Mouse (Mus musculus): ENCODE measurements around the gene Spata2. TPM values are rescaled to one million over a fixed set of nuclear protein-coding genes. Genes with fewer than 3 reads are reported as not detected.

Spata2 gene
- polyA plus RNA-seq, 1 experiment, result 13.6 TPM

DNA sequence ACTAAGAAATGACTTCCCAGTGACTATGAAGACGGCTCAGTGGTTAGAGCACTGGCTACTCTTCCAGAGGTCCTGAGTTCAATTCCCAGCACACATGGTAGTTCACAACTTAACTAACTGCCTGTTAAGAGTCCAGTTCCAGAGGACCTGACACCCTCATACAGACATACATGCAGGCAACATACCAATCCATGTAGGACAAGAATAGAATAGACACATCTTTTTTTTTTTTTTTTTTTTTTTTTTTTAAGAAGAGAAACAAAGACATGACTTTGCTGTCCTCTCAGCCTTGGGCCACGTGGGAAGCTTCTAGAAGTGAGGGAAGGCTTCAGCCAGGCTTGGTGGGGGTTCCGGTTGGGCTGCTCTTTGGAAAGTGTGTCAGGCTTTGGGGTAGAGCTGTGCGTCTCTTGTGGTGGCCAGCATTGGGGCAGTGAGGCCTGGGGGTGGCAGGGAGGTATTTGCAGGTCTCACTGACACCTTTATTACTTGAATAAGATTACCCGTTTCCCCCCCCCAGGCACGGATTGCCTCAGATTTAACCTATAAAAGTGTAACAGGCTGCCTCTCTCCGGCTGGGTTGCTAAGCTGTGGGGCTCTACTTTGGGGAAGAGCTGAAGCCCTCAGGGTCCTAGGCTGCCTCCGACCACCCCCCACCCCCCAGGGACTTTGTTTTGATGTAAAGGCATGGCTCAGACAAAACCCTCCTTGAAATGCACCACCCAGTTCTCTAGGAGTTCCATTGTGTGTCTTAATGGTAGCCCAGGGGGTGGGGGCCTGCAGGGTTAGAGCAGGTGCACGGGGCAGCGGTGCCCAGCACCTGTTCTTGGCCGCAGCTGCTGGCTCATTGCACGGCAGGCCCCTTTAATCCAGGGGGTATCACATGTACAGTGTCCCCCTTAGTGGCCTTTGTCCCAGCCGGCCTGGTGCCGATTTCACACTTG, 47.1 kb upstream of the Spata2 start:
- Histone ChIP-seq H3K36me3 (ENCODE audit: control insufficient read depth, insufficient read depth, low read length, poor library complexity, severe bottlenecking) (no peaks in the 10 kb centered on the region), H3K9ac (ENCODE audit: low read depth, poor library complexity, severe bottlenecking) (no peak overlapping the region), H3K27me3 (ENCODE audit: control insufficient read depth, insufficient read depth, low read length, poor library complexity, severe bottlenecking) (peaks cover 2% of the 10 kb centered on the region; the same call in 1 of the 2 replicates), H3K4me1 (ENCODE audit: control insufficient read depth, insufficient read depth, low read length) (peaks cover 12% of the 10 kb centered on the region), H3K27ac (ENCODE audit: insufficient read depth, low read length) (no peak overlapping the region), H3K4me3 (ENCODE audit: low read depth, low read length) (no peak overlapping the region), H3K9me3 (replicated peaks; ENCODE audit: control insufficient read depth, insufficient read depth, low read length, poor library complexity, severe bottlenecking) (no peaks in the 10 kb centered on the region)
- peak; percentile 82 for TF ChIP-seq EP300 (IDR thresholded peaks at IDR 0.05; ENCODE audit: insufficient read depth, low read depth, low read length)
- no peak for TF ChIP-seq CTCF (IDR thresholded peaks at IDR 0.05; ENCODE audit: low read depth, low read length)
- no peak for TF ChIP-seq POLR2A (IDR thresholded peaks at IDR 0.05; ENCODE audit: insufficient read depth, low read length)

- Histone ChIP-seq H3K27ac (ENCODE audit: insufficient read depth, low read length) (no peak overlapping the region), H3K9ac (ENCODE audit: low read depth, poor library complexity, severe bottlenecking) (peak overlapping the region; percentile 19; the same call in 1 of the 2 replicates), H3K4me1 (ENCODE audit: control insufficient read depth, insufficient read depth, low read length) (peaks cover 12% of the 10 kb centered on the region), H3K9me3 (replicated peaks; ENCODE audit: control insufficient read depth, insufficient read depth, low read length, poor library complexity, severe bottlenecking) (no peaks in the 10 kb centered on the region), H3K36me3 (ENCODE audit: control insufficient read depth, insufficient read depth, low read length, poor library complexity, severe bottlenecking) (no peaks in the 10 kb centered on the region), H3K4me3 (ENCODE audit: low read depth, low read length) (0 out of 2 replicates have a peak overlapping the region, but pooled peaks have one; percentile 3), H3K27me3 (ENCODE audit: control insufficient read depth, insufficient read depth, low read length, poor library complexity, severe bottlenecking) (peaks cover 2% of the 10 kb centered on the region; the same call in 1 of the 2 replicates)
- TF ChIP-seq POLR2A (IDR thresholded peaks at IDR 0.05; ENCODE audit: insufficient read depth, low read length) (no peak), EP300 (IDR thresholded peaks at IDR 0.05; ENCODE audit: insufficient read depth, low read depth, low read length) (no peak), CTCF (IDR thresholded peaks at IDR 0.05; ENCODE audit: low read depth, low read length) (no peak)
Measured at GRCm38 (mm10) chr2:167538671-167539306, 46.1 kb upstream of the Spata2 start.

DNA sequence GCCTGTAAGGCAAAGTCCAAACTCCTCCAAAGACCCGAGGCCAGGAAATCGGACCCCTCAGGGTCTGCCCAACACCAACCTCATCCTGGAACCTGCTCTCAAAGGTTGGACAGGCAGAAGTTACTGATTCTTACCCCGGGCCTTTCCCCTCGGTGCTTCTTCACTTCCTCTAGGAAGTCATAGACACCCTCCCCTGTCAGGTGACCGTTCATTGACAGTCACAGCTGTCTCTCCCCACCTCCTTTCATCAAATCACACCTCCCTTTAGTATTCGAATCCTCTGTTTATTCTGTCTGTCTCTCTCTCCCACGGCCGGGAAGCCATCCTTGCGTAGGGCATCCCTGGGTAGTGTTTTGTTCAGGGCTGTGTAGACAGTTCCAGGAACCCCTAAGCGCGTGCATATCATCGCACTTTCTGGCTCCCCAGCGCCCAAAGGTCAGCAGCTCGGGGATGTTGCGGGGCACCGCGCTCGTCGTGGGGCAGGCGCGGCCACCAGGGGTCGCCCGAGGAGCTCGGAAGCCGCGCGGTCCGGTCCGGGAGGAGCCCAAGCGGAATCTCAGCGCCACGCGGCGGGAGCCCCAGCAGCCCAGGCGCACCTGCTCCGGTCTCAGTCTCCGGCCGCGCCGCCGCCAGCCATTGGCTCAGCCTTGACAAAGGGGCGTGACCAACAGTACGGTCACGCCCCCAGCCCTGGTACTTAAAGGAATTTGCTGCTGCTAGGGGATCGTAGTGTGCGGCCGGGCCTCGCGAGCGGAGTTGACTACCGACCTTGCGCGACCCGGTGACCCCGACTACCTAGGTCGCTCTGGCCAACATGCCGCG, 45.0 kb upstream of the Spata2 start, which contains the start of gene Snai1:
Gene Snai1 (plus strand): TSS at position 720 of the 822 bp plus-strand sequence.
- Histone ChIP-seq H3K9me3 (replicated peaks; ENCODE audit: control insufficient read depth, insufficient read depth, low read length, poor library complexity, severe bottlenecking) (no peaks in the 10 kb centered on the region), H3K9ac (ENCODE audit: low read depth, poor library complexity, severe bottlenecking) (peak within 1 kb of the TSS; percentile 19; the same call in 1 of the 2 replicates), H3K4me3 (ENCODE audit: low read depth, low read length) (peak within 1 kb of the TSS; percentile 35), H3K27me3 (ENCODE audit: control insufficient read depth, insufficient read depth, low read length, poor library complexity, severe bottlenecking) (peaks cover 2% of the 10 kb centered on the region; the same call in 1 of the 2 replicates), H3K4me1 (ENCODE audit: control insufficient read depth, insufficient read depth, low read length) (peaks cover 10% of the 10 kb centered on the region), H3K36me3 (ENCODE audit: control insufficient read depth, insufficient read depth, low read length, poor library complexity, severe bottlenecking) (no peaks in the 10 kb centered on the region), H3K27ac (ENCODE audit: insufficient read depth, low read length) (no peak within 1 kb of the TSS)
- TF ChIP-seq EP300 (IDR thresholded peaks at IDR 0.05; ENCODE audit: insufficient read depth, low read depth, low read length) (peak; percentile 14; the same call in 1 of the 2 replicates), POLR2A (IDR thresholded peaks at IDR 0.05; ENCODE audit: insufficient read depth, low read length) (peak; percentile 39), CTCF (IDR thresholded peaks at IDR 0.05; ENCODE audit: low read depth, low read length) (peak; percentile 70)

DNA sequence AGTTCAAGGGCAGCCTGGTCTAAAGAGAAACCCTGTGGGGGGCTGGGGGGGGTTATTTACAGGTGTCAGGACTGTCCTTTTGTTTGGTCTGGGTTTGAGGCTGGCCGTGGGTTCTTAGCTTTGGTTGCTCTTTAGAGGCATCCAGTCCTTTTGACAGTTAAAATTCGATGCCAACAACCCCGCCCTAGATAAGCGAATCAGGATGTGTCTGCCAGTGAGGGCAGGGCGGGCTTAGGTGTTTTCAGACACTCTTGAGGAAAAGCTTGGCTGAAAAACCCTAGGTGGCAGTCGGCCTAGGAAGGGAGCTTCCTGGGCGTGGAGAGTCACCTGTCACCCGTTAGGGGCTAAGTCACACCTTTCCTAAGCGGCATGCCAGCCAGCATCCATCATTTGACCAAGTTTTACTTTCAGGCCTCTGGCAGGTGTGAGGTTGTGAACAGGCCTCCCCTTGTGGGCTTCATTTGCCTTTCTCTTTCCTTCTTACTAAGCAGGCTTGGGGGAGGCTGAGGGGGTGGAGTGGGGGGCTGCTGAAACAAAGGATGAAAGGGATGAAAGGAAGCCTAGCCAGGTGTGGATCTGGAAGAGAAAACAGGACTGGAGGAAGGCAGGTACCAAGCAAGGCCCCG, 43.7 kb upstream of the Spata2 start:
- no peak overlapping the region for H3K27ac ChIP-seq (ENCODE audit: insufficient read depth, low read length)
- no peaks in the 10 kb centered on the region for H3K36me3 ChIP-seq (ENCODE audit: control insufficient read depth, insufficient read depth, low read length, poor library complexity, severe bottlenecking)
- TF ChIP-seq CTCF (IDR thresholded peaks at IDR 0.05; ENCODE audit: low read depth, low read length) (no peak), POLR2A (IDR thresholded peaks at IDR 0.05; ENCODE audit: insufficient read depth, low read length) (no peak), EP300 (IDR thresholded peaks at IDR 0.05; ENCODE audit: insufficient read depth, low read depth, low read length) (no peak)
- peaks cover 2% of the 10 kb centered on the region; the same call in 1 of the 2 replicates for H3K27me3 ChIP-seq (ENCODE audit: control insufficient read depth, insufficient read depth, low read length, poor library complexity, severe bottlenecking)
- peaks cover 10% of the 10 kb centered on the region for H3K4me1 ChIP-seq (ENCODE audit: control insufficient read depth, insufficient read depth, low read length)
- H3K9ac ChIP-seq (ENCODE audit: low read depth, poor library complexity, severe bottlenecking), result no peak overlapping the region
- no peak overlapping the region for H3K4me3 ChIP-seq (ENCODE audit: low read depth, low read length)
- H3K9me3 ChIP-seq (replicated peaks; ENCODE audit: control insufficient read depth, insufficient read depth, low read length, poor library complexity, severe bottlenecking), result no peaks in the 10 kb centered on the region

- no peaks in the 10 kb centered on the region for H3K9me3 ChIP-seq (replicated peaks; ENCODE audit: control insufficient read depth, insufficient read depth, low read length, poor library complexity, severe bottlenecking)
- no peak overlapping the region for H3K4me3 ChIP-seq (ENCODE audit: low read depth, low read length)
- no peak overlapping the region for H3K27ac ChIP-seq (ENCODE audit: insufficient read depth, low read length)
- H3K36me3 ChIP-seq (ENCODE audit: control insufficient read depth, insufficient read depth, low read length, poor library complexity, severe bottlenecking), result no peaks in the 10 kb centered on the region
- H3K4me1 ChIP-seq (ENCODE audit: control insufficient read depth, insufficient read depth, low read length), result peaks cover 7% of the 10 kb centered on the region
- H3K9ac ChIP-seq (ENCODE audit: low read depth, poor library complexity, severe bottlenecking), result no peak overlapping the region
- peaks cover 2% of the 10 kb centered on the region; the same call in 1 of the 2 replicates for H3K27me3 ChIP-seq (ENCODE audit: control insufficient read depth, insufficient read depth, low read length, poor library complexity, severe bottlenecking)
- TF ChIP-seq EP300 (IDR thresholded peaks at IDR 0.05; ENCODE audit: insufficient read depth, low read depth, low read length) (no peak), CTCF (IDR thresholded peaks at IDR 0.05; ENCODE audit: low read depth, low read length) (no peak)
Measured at GRCm38 (mm10) chr2:167533880-167534279, 41.2 kb upstream of the Spata2 start.
